Mouse (Mus musculus) testis, postnatal 10 days (tissue): ENCODE measurements around the gene Selenoh.
"Not testable (repeated sequence)": the region's sequence is repeated elsewhere in the genome, so short reads cannot be mapped to it uniquely, and the experiment has no call there.

ENCODE experiments used
- DNase-seq: peaks from one replicate; pipeline ENCODE4 v3.0.0; 2021; ENCODE audit warnings: low spot score

The Selenoh gene

GRCm38 (mm10) chr2:84671535-84671934 is 965 bp upstream of the Selenoh start:
- not testable (repeated sequence) for DNase-seq

- no peak for DNase-seq
Measured at GRCm38 (mm10) chr2:84669828-84670568, 572 bp downstream of the Selenoh start.

GRCm38 (mm10) chr2:84666081-84666480 is 4.5 kb downstream of the Selenoh start:
- DNase-seq, result no peak

- peak; percentile 72 for DNase-seq
Measured at GRCm38 (mm10) chr2:84662866-84663265, 7.7 kb downstream of the Selenoh start.

- DNase-seq, result no peak
Measured at GRCm38 (mm10) chr2:84660253-84660652, 10.3 kb downstream of the Selenoh start.

GRCm38 (mm10) chr2:84658806-84659205 is 11.8 kb downstream of the Selenoh start, which contains the start of gene Btbd18:
TSS of gene Btbd18 (plus strand) at chr2:84659079.
- DNase-seq, result peak; percentile 57

- no peak for DNase-seq
Measured at GRCm38 (mm10) chr2:84655864-84656263, 14.7 kb downstream of the Selenoh start.

- no peak for DNase-seq
Measured at GRCm38 (mm10) chr2:84653354-84653753, 17.2 kb downstream of the Selenoh start.

- peak; percentile 80 for DNase-seq
Measured at GRCm38 (mm10) chr2:84650464-84651195, 19.9 kb downstream of the Selenoh start, which contains the start of gene Ctnnd1. TSS of gene Ctnnd1 (minus strand) at chr2:84650765.

- DNase-seq, result no peak
Measured at GRCm38 (mm10) chr2:84649674-84650073, 20.9 kb downstream of the Selenoh start.

GRCm38 (mm10) chr2:84648369-84648768 is 22.2 kb downstream of the Selenoh start:
- no peak for DNase-seq

- no peak for DNase-seq
Measured at GRCm38 (mm10) chr2:84647051-84647568, 23.5 kb downstream of the Selenoh start.

GRCm38 (mm10) chr2:84646138-84646537 is 24.4 kb downstream of the Selenoh start:
- DNase-seq, result no peak

GRCm38 (mm10) chr2:84640833-84641232 is 29.7 kb downstream of the Selenoh start:
- DNase-seq, result no peak

GRCm38 (mm10) chr2:84638428-84639220 is 31.9 kb downstream of the Selenoh start:
- DNase-seq, result no peak

- no peak for DNase-seq
Measured at GRCm38 (mm10) chr2:84637452-84638165, 33.0 kb downstream of the Selenoh start.

- DNase-seq, result no peak
Measured at GRCm38 (mm10) chr2:84636231-84636741, 34.3 kb downstream of the Selenoh start.

GRCm38 (mm10) chr2:84635611-84636010 is 35.0 kb downstream of the Selenoh start:
- DNase-seq, result peak; percentile 91

GRCm38 (mm10) chr2:84634934-84635482 is 35.6 kb downstream of the Selenoh start:
- DNase-seq, result no peak

- DNase-seq, result no peak
Measured at GRCm38 (mm10) chr2:84634006-84634405, 36.6 kb downstream of the Selenoh start.

GRCm38 (mm10) chr2:84632999-84633398 is 37.6 kb downstream of the Selenoh start:
- no peak for DNase-seq
